Mouse (Mus musculus) spleen, adult 12 weeks (tissue): ENCODE measurements at regions not wholly inside any gene's neighbourhood (a gene's known extent, or its start where the extent isn't known, plus 50 kb on each side); places are given as distances from the start of the nearest gene placed in this dataset.

ENCODE experiments used
- DNase-seq: peaks from one replicate; pipeline ENCODE4 v3.0.0; 2022; ENCODE audit warnings: low spot score

DNA sequence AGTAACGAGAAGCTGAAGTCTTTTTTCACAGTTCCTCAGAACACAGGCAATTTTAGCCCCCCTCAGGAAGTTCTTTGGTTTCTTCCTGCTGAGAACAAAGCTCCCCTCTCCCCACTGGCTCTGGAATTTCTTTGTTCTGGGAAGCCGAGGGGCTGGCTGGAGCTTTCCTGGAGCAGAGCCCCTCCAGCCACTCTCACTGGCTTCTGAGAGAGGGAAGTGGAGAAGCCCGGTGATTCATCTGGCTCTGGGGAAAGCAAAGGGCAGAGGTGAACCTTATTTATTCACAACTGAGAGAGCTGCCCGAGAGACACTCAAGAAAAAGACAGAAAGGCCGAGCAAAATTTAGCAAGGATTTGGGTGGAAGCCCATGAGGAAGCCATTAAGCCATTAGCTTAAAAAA, 63.9 kb downstream of the Ddx3x start:
- DNase-seq = no peak

DNA sequence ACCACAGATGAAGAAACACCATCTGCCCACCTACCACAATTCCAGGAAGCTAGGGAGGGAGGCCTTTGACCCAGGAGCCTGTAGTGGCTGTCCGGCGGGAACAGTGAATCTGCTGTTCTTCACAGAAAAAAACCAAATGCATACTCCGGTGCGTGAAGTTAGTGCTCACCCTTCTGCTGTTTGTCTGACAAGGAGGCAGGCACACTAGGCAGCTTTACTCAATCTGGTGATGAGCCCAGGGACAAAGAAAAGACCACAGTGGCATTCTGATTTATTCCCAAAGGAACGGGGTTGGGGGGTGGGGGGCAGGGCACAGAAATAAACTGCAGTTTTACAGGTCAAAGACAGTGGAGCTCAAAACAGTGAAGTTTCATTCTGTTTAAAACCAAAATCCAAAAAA, 64.4 kb downstream of the Ddx3x start:
- no peak for DNase-seq

GRCm38 (mm10) chrX:13346011-13346631, 65.4 kb downstream of the Ddx3x start:
- DNase-seq = no peak

GRCm38 (mm10) chrX:13346696-13347026, 65.9 kb downstream of the Ddx3x start:
- no peak for DNase-seq

DNA sequence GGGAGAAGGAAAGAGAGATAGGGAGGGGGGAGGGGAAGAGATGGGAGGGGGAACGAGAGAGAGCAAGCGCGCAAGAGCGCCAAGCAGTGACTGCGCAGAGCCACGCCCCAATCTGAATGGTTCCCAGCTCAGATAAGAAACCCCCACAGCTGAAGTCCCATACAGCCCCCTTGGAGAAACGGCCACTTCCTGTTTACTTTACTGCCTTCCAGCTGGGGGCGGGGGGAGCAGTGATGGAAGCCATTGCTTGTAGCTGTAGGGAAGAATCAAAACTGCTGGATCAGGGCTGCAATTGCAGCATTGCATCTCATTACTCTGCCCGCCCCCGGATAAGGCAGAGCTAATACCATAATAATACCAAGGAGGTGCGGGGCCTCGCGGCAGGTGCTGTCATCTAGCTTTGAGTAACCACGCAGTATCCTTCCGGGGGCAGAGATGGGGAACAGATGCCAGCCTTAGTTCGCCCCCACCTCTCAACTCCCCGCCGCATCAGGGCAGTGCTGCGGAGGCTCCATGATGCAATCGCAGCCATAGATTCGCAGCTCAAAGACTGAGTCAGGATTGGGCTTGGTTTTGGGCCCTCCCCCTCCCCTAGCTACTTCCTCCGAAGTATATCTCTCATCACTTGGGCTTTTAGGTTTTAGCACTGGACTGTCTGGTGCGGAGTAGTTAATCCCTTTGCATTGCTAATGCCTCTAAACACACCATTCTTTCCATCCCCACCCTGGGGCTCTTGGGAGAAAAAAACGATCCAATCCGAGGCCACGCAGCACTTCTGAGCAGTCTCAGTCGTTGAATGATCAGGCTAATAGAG, 66.5 kb downstream of the Ddx3x start:
- peak; percentile 21 for DNase-seq

DNA sequence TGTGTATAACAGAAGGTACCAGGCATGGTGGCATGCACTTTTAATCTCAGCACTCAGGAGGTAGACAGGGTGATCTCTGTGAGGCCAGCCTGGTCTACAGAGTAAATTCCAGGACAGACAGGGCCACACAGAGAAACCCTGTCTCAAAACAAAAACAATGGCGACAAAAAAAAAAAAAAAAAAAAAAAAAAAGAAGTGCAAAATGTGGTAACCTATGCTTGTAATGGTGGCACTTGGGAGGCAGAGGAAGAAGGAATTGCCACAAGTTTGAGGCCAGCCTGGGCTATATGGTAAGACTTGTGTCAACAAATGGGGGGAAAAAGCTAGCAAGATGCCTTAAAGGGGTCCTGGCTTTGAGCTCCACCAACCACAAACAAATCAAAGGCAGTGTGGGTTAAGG, 67.6 kb downstream of the Ddx3x start:
- no peak for DNase-seq

- no peak for DNase-seq
These were observed 69.7 kb downstream of the Ddx3x start for GRCm38 (mm10) chrX:13350461-13350860.

GRCm38 (mm10) chrX:13357149-13357783, 76.5 kb downstream of the Ddx3x start:
- no peak for DNase-seq

- DNase-seq = no peak
These were observed 77.2 kb downstream of the Ddx3x start for GRCm38 (mm10) chrX:13357973-13358372.

- no peak for DNase-seq
These were observed 79.7 kb downstream of the Ddx3x start for GRCm38 (mm10) chrX:13360436-13360835.

GRCm38 (mm10) chrX:13370319-13370718, 89.5 kb downstream of the Ddx3x start:
- DNase-seq = no peak

DNA sequence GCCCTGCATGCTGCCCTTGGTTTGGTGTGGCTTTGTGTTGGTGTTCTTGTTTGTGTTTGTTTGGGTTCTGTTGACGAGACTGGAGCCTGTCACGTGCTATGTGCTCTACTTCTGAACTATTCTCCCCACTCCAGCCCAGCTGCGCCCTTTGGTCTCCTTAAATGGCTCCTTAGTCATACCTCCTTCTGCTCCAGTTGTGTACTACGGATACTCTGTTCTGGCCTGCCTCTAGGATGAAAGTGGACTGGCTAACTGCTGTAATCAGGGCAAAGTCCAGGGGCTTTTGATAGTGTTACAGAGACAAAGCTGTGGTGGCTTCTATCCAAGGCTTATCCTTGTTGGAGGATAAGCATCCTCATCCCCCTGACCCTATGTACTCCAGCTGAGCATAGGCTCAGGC, 92.0 kb downstream of the Ddx3x start:
- DNase-seq = no peak

GRCm38 (mm10) chrX:13386354-13386753, 79.6 kb upstream of the Nyx start:
- DNase-seq = no peak

DNA sequence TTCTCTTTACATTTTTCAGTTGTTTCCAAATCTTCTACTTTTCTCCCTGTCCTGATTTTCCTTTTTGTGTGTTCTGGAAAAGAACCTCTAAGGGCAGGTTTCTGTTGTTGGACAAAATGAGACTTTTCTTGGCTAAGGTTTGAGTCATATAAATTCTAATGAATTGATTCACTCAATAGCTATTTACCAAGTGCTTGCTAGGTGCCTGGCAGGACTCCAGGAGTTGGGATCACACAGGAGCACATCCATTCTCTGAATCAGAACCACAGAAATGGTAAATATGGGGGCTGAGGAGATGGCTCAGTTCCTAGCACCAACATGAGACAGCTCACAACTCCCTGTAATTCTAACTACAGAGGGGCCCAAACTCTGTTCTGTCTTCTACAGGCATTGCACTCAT, 67.4 kb upstream of the Nyx start:
- DNase-seq = no peak

- no peak for DNase-seq
These were observed 53.2 kb upstream of the Nyx start for GRCm38 (mm10) chrX:13412726-13413125.

GRCm38 (mm10) chrX:13413135-13413534, 52.8 kb upstream of the Nyx start:
- DNase-seq = no peak
